Mouse (Mus musculus) CH12.LX (cell line): Measurements from ENCODE around the gene Isoc2a.

Experiments used
- CTCF ChIP-seq, 2 experiments: IDR thresholded peaks in 1 of 2; conservative IDR thresholded peaks in 1 of 2; 2 replicates each; pipeline ENCODE4 v1.5.1; 2011 to 2012; ENCODE audit warnings: low read depth in 2 of 2, low read length in 2 of 2, improper control_type of control experiment in 1 of 2, inconsistent platforms in 1 of 2, mild to moderate bottlenecking in 1 of 2, moderate library complexity in 1 of 2
- GABPA ChIP-seq: IDR thresholded peaks from 2 replicates; pipeline ENCODE4 v1.6.1; 2012; ENCODE audit warnings: low read depth, low read length, improper control_type of control experiment, inconsistent platforms; ENCODE audit not compliant: insufficient replicate concordance
- JUN ChIP-seq: IDR thresholded peaks from 2 replicates; pipeline ENCODE4 v1.6.1; 2011; ENCODE audit warnings: low read depth, mild to moderate bottlenecking, low read length, improper control_type of control experiment, moderate library complexity; ENCODE audit not compliant: insufficient read depth
- MAFK ChIP-seq: IDR thresholded peaks from 2 replicates; pipeline ENCODE4 v1.6.1; 2011; ENCODE audit warnings: low read length, improper control_type of control experiment; ENCODE audit not compliant: insufficient replicate concordance
- NELFE ChIP-seq: IDR thresholded peaks from 2 replicates; pipeline ENCODE4 v1.6.1; 2011; ENCODE audit warnings: low read depth, low read length, improper control_type of control experiment
- POLR2A ChIP-seq: IDR thresholded peaks from 2 replicates; pipeline ENCODE4 v1.6.1; 2011; ENCODE audit warnings: low read depth, mild to moderate bottlenecking, improper control_type of control experiment, low read length
- RAD21 ChIP-seq: IDR thresholded peaks from 2 replicates; pipeline ENCODE4 v1.6.1; 2011; ENCODE audit warnings: low read depth, mild to moderate bottlenecking, low read length, improper control_type of control experiment, moderate library complexity
- USF2 ChIP-seq: conservative IDR thresholded peaks from 2 replicates; pipeline ENCODE4 v1.6.1; 2011; ENCODE audit warnings: low read depth, low read length, improper control_type of control experiment

DNA sequence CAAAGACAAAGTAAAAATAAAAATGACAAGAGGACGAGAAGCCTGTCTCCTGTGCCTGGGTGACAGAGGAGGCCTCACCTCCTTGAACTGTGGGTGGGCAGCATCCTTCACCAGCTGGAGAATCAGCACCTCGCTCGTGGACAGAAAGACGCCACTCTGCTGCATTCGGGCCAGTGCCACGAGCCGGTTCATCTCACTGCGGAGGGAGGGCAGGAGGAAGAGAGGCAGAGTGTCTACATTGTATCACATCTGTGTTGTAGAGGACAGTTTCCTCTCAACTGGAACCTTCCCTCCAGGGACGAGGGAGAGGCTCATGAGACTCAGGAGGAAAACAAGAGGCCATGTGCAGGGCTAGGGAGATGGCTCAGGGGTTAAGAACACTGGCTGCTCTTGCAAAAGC is 27.6 kb upstream of the Isoc2a start:
- TF ChIP-seq MAFK (no peak), POLR2A (no peak), RAD21 (no peak), GABPA (no peak), CTCF (conservative IDR thresholded peaks at IDR 0.05 in 1 of 2, IDR thresholded peaks at IDR 0.05 in 1 of 2; ENCODE audit: low read depth in 2 of 2, low read length in 2 of 2) (no peak), USF2 (no peak), NELFE (no peak), JUN (no peak)
